Mouse (Mus musculus): ENCODE measurements around the gene Kcnf1.

- TF ChIP-seq EP300 (IDR thresholded peaks at IDR 0.05; ENCODE audit: low read length) (no peak), CTCF (conservative IDR thresholded peaks at IDR 0.05 in 1 of 2, IDR thresholded peaks at IDR 0.05 in 1 of 2; ENCODE audit: low read depth in 2 of 2, low read length in 2 of 2) (no peak), MXI1 (IDR thresholded peaks at IDR 0.05; ENCODE audit: low read depth, low read length) (no peak), ZC3H11A (IDR thresholded peaks at IDR 0.05; ENCODE audit: low read depth, low read length) (no peak), ELF1 (IDR thresholded peaks at IDR 0.05; ENCODE audit: low read depth, low read length) (no peak), NRF1 (IDR thresholded peaks at IDR 0.05; ENCODE audit: low read depth, low read length) (no peak), CHD2 (IDR thresholded peaks at IDR 0.05; ENCODE audit: low read length) (no peak), POLR2A (IDR thresholded peaks at IDR 0.05; ENCODE audit: low read depth, low read length) (no peak), CHD1 (IDR thresholded peaks at IDR 0.05; ENCODE audit: low read depth, low read length) (no peak), POLR2AphosphoS2 (IDR thresholded peaks at IDR 0.05; ENCODE audit: low read depth, low read length) (no peak), HCFC1 (IDR thresholded peaks at IDR 0.05; ENCODE audit: low read depth, low read length) (no peak), SMC3 (IDR thresholded peaks at IDR 0.05; ENCODE audit: low read depth, low read length) (no peak), TCF12 (IDR thresholded peaks at IDR 0.05; ENCODE audit: low read depth, low read length) (no peak)
Observed at GRCm38 (mm10) chr12:17183788-17184187, 7.1 kb upstream of the Kcnf1 start.

Data from CH12.LX (cell line).